Mouse (Mus musculus): ENCODE results near the gene Ccdc85b.

The Ccdc85b gene

DNA sequence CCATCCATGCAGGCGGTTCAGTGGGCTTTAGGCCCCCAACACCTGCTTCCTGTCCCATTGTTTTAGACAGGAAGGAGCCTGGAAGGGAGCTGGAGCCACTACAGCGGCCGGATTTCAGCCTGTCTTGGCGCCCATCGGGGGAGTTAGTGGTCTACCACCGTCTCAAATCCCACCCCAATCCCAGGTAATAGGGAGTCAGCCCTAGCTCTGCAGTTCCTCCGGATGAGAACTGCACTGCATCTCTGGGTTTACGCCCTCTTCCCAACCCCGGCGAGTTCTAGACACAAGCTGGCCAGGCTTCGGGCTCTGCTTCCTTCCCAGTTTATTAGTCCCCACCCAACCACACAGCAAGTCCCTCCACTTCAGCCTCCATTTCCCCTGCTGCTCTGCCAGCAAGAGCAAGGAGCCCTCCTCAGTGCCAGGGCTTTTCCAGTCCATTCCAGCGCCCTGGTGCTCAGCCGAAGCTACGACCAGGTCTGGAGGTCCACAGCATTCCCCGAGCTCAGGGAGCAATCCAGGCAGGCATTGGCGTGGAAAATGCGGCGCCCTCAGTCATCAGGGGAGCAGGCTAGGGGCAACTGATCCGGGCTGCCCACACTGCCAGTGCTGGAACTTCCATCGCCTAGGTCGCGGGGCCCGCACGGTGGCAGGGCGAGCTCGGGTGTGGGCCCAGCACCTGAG is 1.3 kb downstream of the Ccdc85b start:
- no peak for DNase-seq (ENCODE audit: low spot score in 2 of 2)

- DNase-seq (ENCODE audit: low spot score in 2 of 2): no peak
Measured at GRCm38 (mm10) chr19:5455568-5455967, 2.1 kb downstream of the Ccdc85b start.

- no peak for DNase-seq (ENCODE audit: low spot score in 2 of 2)
Measured at GRCm38 (mm10) chr19:5455037-5455436, 2.7 kb downstream of the Ccdc85b start.

- no peak for DNase-seq (ENCODE audit: low spot score in 2 of 2)
Measured at GRCm38 (mm10) chr19:5451766-5452165, 5.9 kb downstream of the Ccdc85b start.

DNA sequence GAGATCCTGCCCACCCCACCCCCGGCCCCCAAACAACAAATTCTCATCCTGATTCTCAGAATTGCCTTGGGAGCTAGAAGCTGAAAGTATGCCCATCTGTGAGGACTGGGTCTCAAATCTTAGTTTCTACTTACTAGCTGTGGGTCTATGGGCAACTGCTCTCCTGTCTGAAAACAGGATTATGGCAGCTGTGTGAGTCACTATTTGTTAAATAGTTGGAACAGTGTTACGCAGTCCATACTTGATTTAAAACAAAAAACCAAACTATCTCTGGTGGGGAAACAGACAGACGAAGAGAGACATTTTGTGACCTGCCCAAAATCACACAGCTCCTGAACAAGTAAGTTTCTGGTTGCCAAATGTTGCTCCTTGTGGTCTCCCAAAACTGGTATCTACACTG is 8.0 kb downstream of the Ccdc85b start:
- no peak for DNase-seq (ENCODE audit: low spot score in 2 of 2)

DNA sequence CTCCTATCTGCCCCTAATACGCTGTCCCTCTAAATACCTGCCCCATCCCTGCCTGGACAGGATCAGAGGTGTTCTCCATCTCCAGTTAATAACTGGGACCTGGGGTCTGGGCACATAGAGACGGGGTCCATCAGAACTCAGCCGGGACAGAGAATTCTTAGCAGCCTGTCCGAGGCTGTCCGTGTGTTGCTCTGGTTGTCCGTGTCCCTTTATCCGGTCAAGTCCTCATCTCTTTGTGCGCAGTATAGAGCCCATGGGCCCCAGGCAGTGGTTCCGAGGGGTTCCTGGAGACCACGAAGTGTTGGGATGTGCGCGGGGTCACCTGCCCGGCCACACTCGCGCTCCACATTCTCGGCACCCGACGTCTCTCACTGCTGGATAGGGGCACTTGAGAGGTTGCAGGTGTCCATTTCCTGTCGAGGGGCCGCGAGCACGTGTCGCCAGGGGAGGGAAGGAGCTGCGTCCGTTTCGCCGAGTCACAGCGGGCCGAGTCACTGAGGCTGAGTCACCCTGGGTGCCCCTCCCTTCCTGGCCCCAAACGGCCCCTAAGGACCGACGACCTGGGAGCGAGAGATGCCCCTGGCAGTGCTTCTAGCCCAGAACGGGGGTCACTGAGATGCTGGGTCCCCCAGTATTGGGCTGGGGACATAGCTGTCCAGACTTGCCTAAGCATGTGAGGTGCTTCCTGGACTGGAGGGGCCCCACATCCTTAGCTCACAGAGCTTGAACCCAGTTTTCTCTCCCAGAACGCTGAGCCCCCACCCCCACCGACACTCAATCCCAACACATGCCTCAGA is 9.1 kb downstream of the Ccdc85b start:
- no peak for DNase-seq (ENCODE audit: low spot score in 2 of 2)

GRCm38 (mm10) chr19:5447515-5448353 is 10.0 kb downstream of the Ccdc85b start, which contains the start of gene Fosl1:
Gene Fosl1, plus strand, starts transcription at chr19:5447547.
- DNase-seq (ENCODE audit: low spot score in 2 of 2): peak in 1 of 2 experiments; percentile 69

GRCm38 (mm10) chr19:5445747-5446146 is 11.9 kb downstream of the Ccdc85b start:
- DNase-seq (ENCODE audit: low spot score in 2 of 2): no peak

DNA sequence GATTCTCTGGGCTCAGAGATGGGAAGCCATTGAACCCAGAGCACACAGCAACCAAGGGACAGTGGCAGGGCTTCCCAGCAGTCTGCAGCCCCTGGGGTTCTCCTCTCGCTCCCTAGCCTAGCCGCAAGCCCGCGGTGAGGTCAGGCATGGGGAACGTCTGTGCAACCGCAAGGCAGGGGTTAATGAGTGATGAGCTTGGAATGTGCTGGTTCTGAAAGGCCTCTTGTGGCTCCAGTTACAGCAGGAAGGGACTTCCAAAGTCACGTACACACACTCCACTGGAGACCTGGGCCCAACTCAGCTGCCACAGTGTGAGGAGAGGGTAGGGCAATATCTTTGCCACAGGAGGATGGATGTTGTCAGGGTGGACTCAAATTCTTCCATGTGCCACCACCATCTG is 12.7 kb downstream of the Ccdc85b start:
- DNase-seq (ENCODE audit: low spot score in 2 of 2): no peak

DNA sequence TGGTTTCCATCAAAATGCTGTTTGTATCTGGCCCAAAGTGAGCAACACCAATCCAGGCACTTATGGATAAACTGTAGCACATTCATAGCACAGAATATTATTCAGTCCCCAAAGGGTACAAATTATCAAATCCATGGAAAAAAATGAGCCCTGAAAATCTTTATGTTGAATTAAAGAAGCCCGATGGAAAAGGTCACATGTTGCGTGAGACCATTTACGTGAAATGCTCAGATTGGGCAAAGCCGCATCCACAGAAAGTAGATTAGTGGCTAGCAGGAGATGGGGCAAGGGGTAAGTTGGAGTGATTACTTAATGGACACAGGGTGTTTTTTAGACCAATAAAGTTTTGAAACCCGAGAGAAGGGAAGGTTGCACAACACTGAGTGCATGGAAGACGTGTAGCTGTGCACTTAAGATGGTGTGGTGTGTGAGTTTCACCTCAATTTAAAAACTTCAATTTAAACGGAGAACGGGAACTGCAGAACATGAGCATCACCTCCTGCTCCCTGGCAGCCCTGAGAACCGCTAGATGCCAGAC is 13.3 kb downstream of the Ccdc85b start:
- no peak for DNase-seq (ENCODE audit: low spot score in 2 of 2)

GRCm38 (mm10) chr19:5433951-5434350 is 23.7 kb downstream of the Ccdc85b start:
- no peak for DNase-seq (ENCODE audit: low spot score in 2 of 2)

DNA sequence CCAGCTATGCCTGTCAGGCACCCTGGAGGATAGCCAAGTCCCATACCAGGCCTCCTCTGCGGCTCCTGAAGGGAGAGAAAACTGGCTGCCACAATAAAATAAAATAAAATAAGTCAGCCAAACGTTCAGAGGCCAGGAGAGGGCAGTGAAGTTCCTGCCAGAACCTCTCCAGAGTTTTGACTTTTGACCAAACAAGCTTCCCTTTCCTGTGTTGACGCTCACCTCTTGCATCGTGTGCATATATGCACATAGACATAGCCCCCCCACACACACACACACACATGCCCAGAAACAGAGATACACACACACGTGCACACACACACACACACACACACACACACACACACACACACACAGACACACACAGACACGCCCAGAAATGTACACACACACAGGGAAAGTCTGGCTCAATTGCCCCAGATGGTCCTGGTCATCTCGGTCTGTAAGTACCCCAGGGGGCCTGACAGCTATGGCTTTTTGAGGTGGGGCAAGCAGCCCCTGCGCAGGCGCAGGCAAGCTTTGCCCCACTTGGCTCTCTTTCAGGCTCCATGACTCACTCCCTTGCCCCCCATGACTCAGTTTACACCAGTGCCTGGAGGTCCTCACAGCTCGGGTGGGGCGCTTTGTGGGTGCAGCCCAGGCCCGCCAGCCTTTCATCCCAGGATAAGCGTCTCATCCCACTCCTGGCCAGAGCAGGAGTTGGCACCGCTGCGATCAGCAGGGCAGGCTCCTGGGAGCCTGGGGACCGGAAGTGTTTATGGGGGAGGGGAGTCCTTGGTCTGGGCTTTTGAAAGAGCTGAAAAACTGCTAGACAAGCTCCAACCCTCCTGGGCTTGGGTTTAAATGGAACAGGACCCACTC is 24.5 kb downstream of the Ccdc85b start:
- DNase-seq (ENCODE audit: low spot score in 2 of 2): no peak

- no peak for DNase-seq (ENCODE audit: low spot score in 2 of 2)
Measured at GRCm38 (mm10) chr19:5431911-5432464, 25.7 kb downstream of the Ccdc85b start.

DNA sequence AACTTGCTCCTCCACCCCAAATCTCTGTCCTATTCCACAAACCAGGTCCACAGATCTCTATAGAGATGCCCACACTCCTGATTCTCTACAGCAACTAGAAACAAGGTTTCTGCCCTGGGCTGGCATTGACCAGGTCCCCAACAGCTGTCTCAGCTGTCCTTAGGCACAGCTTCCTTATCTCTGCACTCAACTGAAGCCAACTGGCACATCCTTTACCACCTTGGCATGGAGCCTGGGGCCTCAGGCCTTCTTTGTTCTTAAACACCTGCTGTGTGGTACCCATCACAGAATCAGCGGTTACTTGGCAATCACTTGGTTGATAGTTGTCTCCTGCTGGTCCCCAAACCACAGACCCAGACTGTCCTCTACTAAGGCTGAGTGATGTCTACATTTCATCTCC is 27.3 kb downstream of the Ccdc85b start:
- no peak for DNase-seq (ENCODE audit: low spot score in 2 of 2)

DNA sequence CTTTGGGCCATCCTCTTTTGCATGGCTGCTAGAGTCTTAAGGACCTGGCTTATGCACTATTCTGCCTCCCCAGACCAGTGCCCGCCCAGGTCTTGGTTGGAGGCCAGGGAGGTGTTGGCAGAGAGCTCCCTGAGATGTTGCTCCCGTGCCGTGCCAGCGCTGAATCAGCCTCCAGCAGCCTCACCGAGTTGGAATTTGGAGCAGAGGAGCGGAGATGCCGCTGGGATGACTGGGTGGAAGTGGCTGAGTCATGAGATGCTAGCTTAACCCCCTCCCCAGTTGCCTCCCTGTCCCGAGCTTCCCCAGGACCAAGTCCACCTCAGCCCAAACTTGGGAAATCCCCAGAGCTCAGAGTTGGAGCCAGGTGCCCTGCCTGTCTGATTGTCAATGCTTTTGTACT is 27.9 kb downstream of the Ccdc85b start:
- no peak for DNase-seq (ENCODE audit: low spot score in 2 of 2)

DNA sequence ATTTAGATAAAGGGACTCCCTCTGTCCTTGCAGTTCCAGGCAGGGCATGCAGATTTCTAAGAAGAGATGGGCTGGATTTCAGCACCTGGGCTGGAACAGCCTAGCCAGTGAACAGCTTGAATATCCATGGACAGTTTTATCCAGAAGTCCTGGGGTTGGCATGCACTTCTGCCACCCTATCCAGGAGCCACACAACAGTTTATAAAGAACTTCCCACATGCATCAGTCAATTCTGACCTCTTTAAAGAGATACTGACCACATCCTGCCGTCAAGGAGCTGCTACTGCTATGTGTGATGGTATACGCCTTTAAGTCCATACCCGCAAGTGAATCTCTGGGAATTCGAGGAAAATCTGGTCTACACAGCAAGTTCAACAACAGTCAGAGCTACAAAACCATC is 28.5 kb downstream of the Ccdc85b start:
- DNase-seq (ENCODE audit: low spot score in 2 of 2): no peak

DNA sequence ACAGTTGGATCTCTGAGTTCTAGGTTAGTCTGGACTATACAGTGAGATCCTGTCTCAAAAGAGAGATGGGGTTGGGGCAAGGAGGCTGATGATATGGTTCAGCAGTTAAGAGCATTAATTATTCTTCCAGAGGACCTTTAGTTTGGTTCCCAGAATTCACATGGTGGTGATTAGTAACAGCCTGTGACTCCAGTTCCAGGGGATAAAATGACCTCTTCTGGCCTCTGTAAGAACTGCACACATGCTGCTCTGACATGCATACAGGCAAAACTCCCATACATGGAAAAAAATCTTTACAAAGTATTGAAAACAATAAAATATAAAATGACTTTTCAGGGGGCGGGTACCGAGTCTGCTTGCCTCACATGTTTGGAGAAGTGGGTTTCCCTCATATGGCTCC is 29.6 kb downstream of the Ccdc85b start:
- DNase-seq (ENCODE audit: low spot score in 2 of 2): no peak

- no peak for DNase-seq (ENCODE audit: low spot score in 2 of 2)
Measured at GRCm38 (mm10) chr19:5426640-5427290, 30.9 kb downstream of the Ccdc85b start.

DNA sequence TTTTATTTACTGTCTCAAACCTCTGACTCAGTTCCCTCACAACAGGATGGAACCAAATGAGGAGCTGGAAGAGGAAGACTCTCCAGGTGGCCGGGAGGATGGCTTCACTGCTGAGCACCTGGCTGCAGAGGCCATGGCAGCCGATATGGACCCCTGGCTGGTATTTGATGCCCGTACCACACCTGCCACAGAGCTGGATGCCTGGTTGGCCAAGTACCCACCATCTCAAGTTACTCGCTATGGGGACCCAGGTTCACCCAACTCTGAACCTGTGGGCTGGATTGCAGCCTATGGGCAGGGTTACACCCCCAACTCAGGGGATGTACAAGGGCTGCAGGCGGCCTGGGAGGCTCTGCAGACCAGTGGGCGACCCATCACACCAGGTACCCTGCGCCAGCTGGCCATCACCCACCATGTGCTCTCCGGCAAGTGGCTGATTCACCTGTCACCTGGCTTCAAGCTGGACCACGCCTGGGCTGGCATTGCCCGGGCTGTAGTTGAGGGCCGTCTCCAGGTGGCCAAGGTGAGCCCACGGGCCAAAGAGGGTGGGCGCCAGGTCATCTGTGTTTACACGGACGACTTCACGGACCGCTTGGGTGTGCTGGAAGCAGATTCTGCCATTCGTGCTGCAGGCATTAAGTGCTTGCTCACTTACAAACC is 31.7 kb downstream of the Ccdc85b start:
- DNase-seq (ENCODE audit: low spot score in 2 of 2): no peak
